ENCODE assay signal across 34 mouse cellular contexts in genomic region chrX:133372411-133372810, GRCm38 (mm10).
DNase-seq lines count a peak whose midpoint lies in the region; ATAC-seq and TF ChIP-seq lines count a peak whose summit lies in the region.
"Had no signal": no experiment of that assay in that cellular context is flagged by ENCODE, and none has a peak within 500 bp of the region (broad histone marks: within the 10 kb centered on the region; RNA-seq: fewer than 3 reads in every experiment).

No protein-coding gene starts in this region.

- no peaks in the 10 kb centered on the region for H3K36me3 ChIP-seq in liver, embryonic 12.5 days
- H3K36me3 ChIP-seq: embryonic facial prominence, embryonic 12.5 days; embryonic facial prominence, embryonic 15.5 days; forebrain, embryonic 10.5 days; G1E; heart, embryonic 12.5 days; heart, embryonic 15.5 days; hindbrain, embryonic 10.5 days; hindbrain, embryonic 13.5 days; intestine, embryonic 15.5 days had no signal

- H3K9me3 ChIP-seq in liver, embryonic 12.5 days (replicated peaks) = no peaks in the 10 kb centered on the region
- H3K9me3 ChIP-seq: embryonic facial prominence, embryonic 12.5 days; embryonic facial prominence, embryonic 15.5 days; forebrain, embryonic 10.5 days; forebrain, embryonic 13.5 days; G1E; heart, embryonic 12.5 days; heart, embryonic 15.5 days; hindbrain, embryonic 10.5 days; hindbrain, embryonic 13.5 days; intestine, embryonic 15.5 days had no signal

- H3K4me3 ChIP-seq in embryonic fibroblast, embryonic 13.5 days (ENCODE audit: insufficient read depth, low read length) = no peak overlapping the region
- no peak overlapping the region for H3K4me3 ChIP-seq in liver, embryonic 12.5 days
- H3K4me3 ChIP-seq: embryonic facial prominence, embryonic 12.5 days; embryonic facial prominence, embryonic 15.5 days; erythroblast, embryonic 14.5 days; forebrain, embryonic 10.5 days; forebrain, embryonic 13.5 days; gastrocnemius, adult 2 months; heart, embryonic 12.5 days; heart, embryonic 15.5 days; hindbrain, embryonic 10.5 days; hindbrain, embryonic 13.5 days; intestine, embryonic 15.5 days had no signal

- no peak overlapping the region for H3K9ac ChIP-seq in liver, embryonic 12.5 days
- H3K9ac ChIP-seq: embryonic facial prominence, embryonic 12.5 days; embryonic facial prominence, embryonic 15.5 days; forebrain, embryonic 13.5 days; forebrain, postnatal 0 days; heart, embryonic 12.5 days; heart, embryonic 15.5 days; hindbrain, embryonic 13.5 days; intestine, embryonic 15.5 days had no signal

- no peak for ATAC-seq in liver, embryonic 12.5 days
- ATAC-seq: activated CD4-positive, CD25-positive, alpha-beta regulatory T cell, adult 4 months; forebrain, embryonic 13.5 days; forebrain, postnatal 0 days; hindbrain, embryonic 16.5 days; intestine, embryonic 15.5 days had no signal

- H3K4me2 ChIP-seq in liver, embryonic 12.5 days = no peak overlapping the region
- H3K4me2 ChIP-seq: embryonic facial prominence, embryonic 12.5 days; embryonic facial prominence, embryonic 15.5 days; forebrain, embryonic 13.5 days; heart, embryonic 12.5 days; heart, embryonic 15.5 days; hindbrain, embryonic 13.5 days; intestine, embryonic 15.5 days had no signal

- peak overlapping the region; percentile 80 for H3K27ac ChIP-seq in embryonic fibroblast, embryonic 13.5 days (ENCODE audit: insufficient read depth, low read length)
- H3K27ac ChIP-seq in liver, embryonic 12.5 days = no peak overlapping the region
- H3K27ac ChIP-seq: embryonic facial prominence, embryonic 12.5 days; embryonic facial prominence, embryonic 15.5 days; forebrain, embryonic 10.5 days; forebrain, embryonic 13.5 days; gastrocnemius, adult 2 months; heart, embryonic 15.5 days; hindbrain, embryonic 10.5 days; hindbrain, embryonic 13.5 days; intestine, embryonic 15.5 days had no signal

- TF ChIP-seq POLR2A in embryonic fibroblast, embryonic 13.5 days (IDR thresholded peaks at IDR 0.05; ENCODE audit: low read depth, low read length) = no peak

- H3K27me3 ChIP-seq in liver, embryonic 12.5 days (replicated peaks) = no peaks in the 10 kb centered on the region
- H3K27me3 ChIP-seq: CH12.LX; embryonic facial prominence, embryonic 12.5 days; embryonic facial prominence, embryonic 15.5 days; forebrain, embryonic 13.5 days; heart, embryonic 12.5 days; heart, embryonic 15.5 days; hindbrain, embryonic 13.5 days; intestine, embryonic 15.5 days had no signal

- 57% methylated on average over 1 of the region's 1 CpGs for WGBS in liver, embryonic 12.5 days (ENCODE audit: insufficient replicate concordance)

- DNase-seq in 3T3-L1 (ENCODE audit: low read depth, low spot score) (peak; percentile 82), NIH3T3 (ENCODE audit: low read depth) (peak; percentile 35)
- DNase-seq in skeletal muscle tissue, adult 2 months (ENCODE audit: low read depth, low spot score) = peak; percentile 0
- DNase-seq in ovary, postnatal 10 days (ENCODE audit: low spot score) = no peak
- DNase-seq in right cerebral cortex, postnatal 4 days = no peak
- DNase-seq: adrenal gland, adult 2 months; adrenal gland, postnatal 25 days; B cell, adult 2 months; cerebellum, adult 18-20 months; cerebellum, adult 9-11 months; cerebellum, postnatal 25 days; forebrain, postnatal 0 days; gastrocnemius, adult 2 months; gastrocnemius, postnatal 25 days; heart, adult 18-20 months; heart, postnatal 10 days; heart, postnatal 36 days; kidney, adult 11 months had no signal

- H3K4me1 ChIP-seq in embryonic fibroblast, embryonic 13.5 days (ENCODE audit: control insufficient read depth, insufficient read depth, low read length) = no peaks in the 10 kb centered on the region
- H3K4me1 ChIP-seq in liver, embryonic 12.5 days = no peaks in the 10 kb centered on the region
- H3K4me1 ChIP-seq: embryonic facial prominence, embryonic 12.5 days; embryonic facial prominence, embryonic 15.5 days; forebrain, embryonic 13.5 days; heart, embryonic 12.5 days; heart, embryonic 15.5 days; hindbrain, embryonic 10.5 days; hindbrain, embryonic 13.5 days; intestine, embryonic 15.5 days had no signal

- no peak for TF ChIP-seq CTCF in embryonic fibroblast, embryonic 13.5 days (IDR thresholded peaks at IDR 0.05; ENCODE audit: borderline replicate concordance, insufficient read depth, low read length)

Comparison
In these comparisons a context has a peak if more than half of its experiments do, and no peak if none do; other contexts are left out.
1. DNase-seq: peak in 3T3-L1 (single experiment), NIH3T3 (single experiment) and skeletal muscle tissue, adult 2 months (single experiment); none in ovary, postnatal 10 days (single experiment) and right cerebral cortex, postnatal 4 days (single experiment).